Mouse (Mus musculus): Measurements from ENCODE around the gene Tmem253.

DNA sequence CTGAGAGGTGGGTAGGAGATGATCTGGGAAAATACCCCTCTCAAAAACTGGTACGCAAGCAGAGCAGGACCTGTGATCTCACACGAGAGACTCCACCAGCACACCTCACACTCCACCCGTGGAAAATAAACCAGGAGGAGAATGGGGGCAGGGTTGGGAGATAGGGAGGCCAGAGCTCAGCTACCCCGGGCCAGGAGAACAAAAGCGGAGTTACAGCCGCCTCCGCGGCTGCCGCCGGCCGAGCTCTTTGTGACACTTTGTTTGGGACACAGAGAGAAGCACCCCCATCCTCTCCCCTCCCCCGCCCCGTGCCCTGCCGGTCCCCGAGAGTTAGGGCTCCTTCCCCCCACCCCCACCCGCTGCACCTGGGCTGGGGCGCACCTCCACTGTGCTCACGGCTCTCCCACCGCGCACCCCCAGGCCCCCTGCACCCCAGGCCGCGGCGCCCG, 1.7 kb upstream of the Tmem253 start:
- TF ChIP-seq POLR2A (IDR thresholded peaks at IDR 0.05; ENCODE audit: borderline replicate concordance, low read depth, low read length) (no peak), CTCF (IDR thresholded peaks at IDR 0.05; ENCODE audit: low read depth, low read length) (no peak)
